Comparison of ENCODE assay signal across 21 mouse cellular contexts in the genomic region with DNA sequence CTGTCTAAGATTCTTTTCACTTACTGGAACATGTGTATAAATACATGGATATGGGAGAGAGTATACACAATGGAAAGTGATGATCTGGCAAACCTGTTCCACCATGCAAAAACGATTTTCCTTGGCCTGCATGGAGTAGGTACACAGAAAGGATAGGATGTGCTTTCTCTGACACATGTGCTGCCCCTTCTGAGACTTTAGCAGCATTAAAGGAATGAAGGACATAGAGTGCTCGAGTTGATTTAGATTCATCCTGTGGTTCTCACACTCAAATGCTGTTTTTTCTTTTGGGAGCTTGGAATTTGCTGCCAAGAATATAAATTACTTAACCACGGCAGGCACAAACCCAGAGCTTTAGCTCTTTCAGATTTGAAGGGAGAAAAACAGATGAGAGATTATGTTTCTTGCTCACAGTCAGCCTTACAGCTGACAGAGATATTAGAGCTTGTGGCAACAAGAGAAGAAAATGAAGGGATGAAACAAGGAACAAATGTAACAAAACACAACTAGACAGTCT.
DNase-seq lines count a peak whose midpoint lies in the region; ATAC-seq and TF ChIP-seq lines count a peak whose summit lies in the region.
"Had no signal": no experiment of that assay in that cellular context is flagged by ENCODE, and none has a peak within 500 bp of the region (broad histone marks: within the 10 kb centered on the region; RNA-seq: fewer than 3 reads in every experiment).

No protein-coding gene starts in this region.

- no peak overlapping the region; the same call in 1 of the 2 replicates for H3K27ac ChIP-seq in left cerebral cortex, adult 2 months
- H3K27ac ChIP-seq in embryonic facial prominence, embryonic 14.5 days (replicated peaks; ENCODE audit: low read depth, low read length): 0 out of 2 replicates have a peak overlapping the region, but pooled peaks have one; percentile 36
- no peak overlapping the region for H3K27ac ChIP-seq in kidney, embryonic 16.5 days (ENCODE audit: low read length)
- H3K27ac ChIP-seq: intestine, embryonic 15.5 days; kidney, embryonic 15.5 days; limb, embryonic 13.5 days; liver, embryonic 15.5 days; neural tube, embryonic 13.5 days; stomach, embryonic 15.5 days had no signal

- H3K9me3 ChIP-seq in embryonic facial prominence, embryonic 14.5 days (ENCODE audit: control insufficient read depth, low read length): no peaks in the 10 kb centered on the region
- H3K9me3 ChIP-seq in kidney, embryonic 16.5 days (ENCODE audit: low read length): no peaks in the 10 kb centered on the region
- H3K9me3 ChIP-seq: intestine, embryonic 15.5 days; kidney, embryonic 15.5 days; limb, embryonic 13.5 days; liver, embryonic 15.5 days; neural tube, embryonic 13.5 days; stomach, embryonic 15.5 days had no signal

- no peaks in the 10 kb centered on the region for H3K4me1 ChIP-seq in embryonic facial prominence, embryonic 14.5 days (ENCODE audit: control insufficient read depth, insufficient read depth, low read length)
- peaks cover 5% of the 10 kb centered on the region; the same call in 1 of the 2 replicates for H3K4me1 ChIP-seq in kidney, embryonic 16.5 days (ENCODE audit: insufficient read depth, low read length)
- H3K4me1 ChIP-seq: intestine, embryonic 15.5 days; limb, embryonic 13.5 days; liver, embryonic 15.5 days; stomach, embryonic 15.5 days had no signal

- H3K36me3 ChIP-seq in embryonic facial prominence, embryonic 14.5 days (ENCODE audit: control insufficient read depth, insufficient read depth, low read length): no peaks in the 10 kb centered on the region
- H3K36me3 ChIP-seq in kidney, embryonic 16.5 days (ENCODE audit: insufficient read depth, low read length): no peaks in the 10 kb centered on the region
- H3K36me3 ChIP-seq: intestine, embryonic 15.5 days; kidney, embryonic 15.5 days; limb, embryonic 13.5 days; liver, embryonic 15.5 days; neural tube, embryonic 13.5 days; stomach, embryonic 15.5 days had no signal

- TF ChIP-seq CTCF in left cerebral cortex, adult 2 months (IDR thresholded peaks at IDR 0.05): no peak
- no peak for TF ChIP-seq CTCF in brain, embryonic 14.5 days (IDR thresholded peaks at IDR 0.05; ENCODE audit: borderline replicate concordance, extremely low read depth, insufficient read depth, insufficient read length)

- H3K9ac ChIP-seq in embryonic facial prominence, embryonic 14.5 days (ENCODE audit: low read depth, low read length): no peak overlapping the region
- H3K9ac ChIP-seq in kidney, embryonic 16.5 days (replicated peaks; ENCODE audit: low read length): no peak overlapping the region
- H3K9ac ChIP-seq: intestine, embryonic 15.5 days; kidney, embryonic 15.5 days; limb, embryonic 13.5 days; liver, embryonic 15.5 days; neural tube, embryonic 13.5 days; stomach, embryonic 15.5 days had no signal

- DNase-seq in frontal cortex, adult 2 months (ENCODE audit: extremely low spot score in 1 of 2, low spot score in 1 of 2): peak; percentile 8 to 26
- DNase-seq in frontal cortex, postnatal 14 days (ENCODE audit: low spot score in 2 of 2): no peak
- DNase-seq in left cerebral cortex, postnatal 25 days (ENCODE audit: low spot score in 2 of 2): peak; percentile 9 to 60
- DNase-seq in left cerebral cortex, adult 2 months (ENCODE audit: extremely low spot score in 1 of 2, low spot score in 2 of 2): no peak
- peak; percentile 37 for DNase-seq in brain, embryonic 14.5 days (ENCODE audit: low read depth)
- DNase-seq in embryonic facial prominence, embryonic 14.5 days (ENCODE audit: low spot score): peak; percentile 77
- DNase-seq: adrenal gland, postnatal 14 days; cerebellum, adult 9-10 months; heart, adult 11 months; heart, postnatal 4 days; spleen, adult 18-20 months had no signal

- no peak for ATAC-seq in embryonic facial prominence, embryonic 14.5 days (ENCODE audit: low read depth)
- ATAC-seq in kidney, embryonic 16.5 days (ENCODE audit: low FRiP score, low TSS enrichment): no peak
- ATAC-seq: activated CD4-positive, CD25-positive, alpha-beta regulatory T cell, adult 4 months; intestine, embryonic 15.5 days; lung, postnatal 0 days; Patski had no signal

- H3K27me3 ChIP-seq in embryonic facial prominence, embryonic 14.5 days (replicated peaks; ENCODE audit: control insufficient read depth, insufficient read depth, low read length): no peaks in the 10 kb centered on the region
- no peaks in the 10 kb centered on the region for H3K27me3 ChIP-seq in kidney, embryonic 16.5 days (ENCODE audit: insufficient read depth, low read length)
- H3K27me3 ChIP-seq: intestine, embryonic 15.5 days; kidney, embryonic 15.5 days; limb, embryonic 13.5 days; liver, embryonic 15.5 days; neural tube, embryonic 13.5 days; stomach, embryonic 15.5 days had no signal

- 28% methylated on average over 3 of the region's 3 CpGs for WGBS in embryonic facial prominence, embryonic 14.5 days
- WGBS in kidney, embryonic 16.5 days: 19% methylated on average over 3 of the region's 3 CpGs

- no peak overlapping the region for H3K4me3 ChIP-seq in left cerebral cortex, adult 2 months
- H3K4me3 ChIP-seq in embryonic facial prominence, embryonic 14.5 days (ENCODE audit: low read depth, low read length): no peak overlapping the region
- no peak overlapping the region for H3K4me3 ChIP-seq in kidney, embryonic 16.5 days (ENCODE audit: low read length)
- H3K4me3 ChIP-seq: intestine, embryonic 15.5 days; kidney, embryonic 15.5 days; limb, embryonic 13.5 days; liver, embryonic 15.5 days; neural tube, embryonic 13.5 days; stomach, embryonic 15.5 days had no signal

- no peak overlapping the region for H3K4me2 ChIP-seq in embryonic facial prominence, embryonic 14.5 days (ENCODE audit: low read depth, low read length)
- no peak overlapping the region for H3K4me2 ChIP-seq in kidney, embryonic 16.5 days (replicated peaks; ENCODE audit: low read depth, low read length)
- H3K4me2 ChIP-seq: intestine, embryonic 15.5 days; kidney, embryonic 15.5 days; limb, embryonic 13.5 days; liver, embryonic 15.5 days; neural tube, embryonic 13.5 days; stomach, embryonic 15.5 days had no signal

- no peak for TF ChIP-seq POLR2A in brain, embryonic 14.5 days (IDR thresholded peaks at IDR 0.05; ENCODE audit: borderline replicate concordance, extremely low read depth, insufficient read depth, insufficient read length, poor library complexity, severe bottlenecking)

- intact Hi-C loops in left cerebral cortex, postnatal 25 days (cut with DNase I): no loop called here
- intact Hi-C loops in left cerebral cortex, adult 2 months (cut with DNase I): no loop called here

Comparison
In these comparisons a context has a peak if more than half of its experiments do, and no peak if none do; other contexts are left out.
1. DNase-seq: peak in frontal cortex, adult 2 months (2 of 2), left cerebral cortex, postnatal 25 days (2 of 2), brain, embryonic 14.5 days (single experiment) and embryonic facial prominence, embryonic 14.5 days (single experiment); none in frontal cortex, postnatal 14 days (0 of 2) and left cerebral cortex, adult 2 months (0 of 2).